Mouse (Mus musculus): ENCODE measurements around the gene Dusp10.

Dusp10 gene

GRCm38 (mm10) chr1:184030070-184030802 is 17.1 kb downstream of the Dusp10 start:
- DNase-seq (ENCODE audit: low read depth, low spot score), result no peak

- DNase-seq (ENCODE audit: low read depth, low spot score), result no peak
Observed at GRCm38 (mm10) chr1:184032682-184033389, 19.7 kb downstream of the Dusp10 start.

GRCm38 (mm10) chr1:184033390-184034010 is 20.4 kb downstream of the Dusp10 start:
- peak; percentile 83 for DNase-seq (ENCODE audit: low read depth, low spot score)

GRCm38 (mm10) chr1:184034011-184034557 is 21.0 kb downstream of the Dusp10 start, which contains the start of gene 1700056E22Rik:
Gene 1700056E22Rik (minus strand): TSS chr1:184034301.
- DNase-seq (ENCODE audit: low read depth, low spot score), result peak; percentile 99

GRCm38 (mm10) chr1:184034741-184035181 is 21.7 kb downstream of the Dusp10 start:
- DNase-seq (ENCODE audit: low read depth, low spot score), result peak; percentile 67

GRCm38 (mm10) chr1:184035346-184035903 is 22.3 kb downstream of the Dusp10 start:
- DNase-seq (ENCODE audit: low read depth, low spot score), result peak; percentile 48

GRCm38 (mm10) chr1:184037802-184038201 is 24.7 kb downstream of the Dusp10 start:
- DNase-seq (ENCODE audit: low read depth, low spot score), result peak; percentile 56

- DNase-seq (ENCODE audit: low read depth, low spot score), result no peak
Observed at GRCm38 (mm10) chr1:184039301-184039700, 26.2 kb downstream of the Dusp10 start.

- no peak for DNase-seq (ENCODE audit: low read depth, low spot score)
Observed at GRCm38 (mm10) chr1:184040181-184040580, 27.1 kb downstream of the Dusp10 start.

GRCm38 (mm10) chr1:184040906-184041305 is 27.8 kb downstream of the Dusp10 start:
- DNase-seq (ENCODE audit: low read depth, low spot score), result no peak

GRCm38 (mm10) chr1:184041778-184042573 is 28.9 kb downstream of the Dusp10 start:
- peak; percentile 25 for DNase-seq (ENCODE audit: low read depth, low spot score)

- peak; percentile 64 for DNase-seq (ENCODE audit: low read depth, low spot score)
Observed at GRCm38 (mm10) chr1:184042745-184043144, 29.6 kb downstream of the Dusp10 start.

GRCm38 (mm10) chr1:184043391-184043790 is 30.3 kb downstream of the Dusp10 start:
- DNase-seq (ENCODE audit: low read depth, low spot score), result no peak

GRCm38 (mm10) chr1:184046070-184046677 is 33.1 kb downstream of the Dusp10 start:
- DNase-seq (ENCODE audit: low read depth, low spot score), result peak; percentile 61

GRCm38 (mm10) chr1:184047818-184048217 is 34.7 kb downstream of the Dusp10 start:
- peak; percentile 58 for DNase-seq (ENCODE audit: low read depth, low spot score)

- DNase-seq (ENCODE audit: low read depth, low spot score), result peak; percentile 79
Observed at GRCm38 (mm10) chr1:184048675-184049418, 35.7 kb downstream of the Dusp10 start.

GRCm38 (mm10) chr1:184051286-184051685 is 38.2 kb downstream of the Dusp10 start:
- DNase-seq (ENCODE audit: low read depth, low spot score), result no peak

- DNase-seq (ENCODE audit: low read depth, low spot score), result no peak
Observed at GRCm38 (mm10) chr1:184051824-184052223, 38.7 kb downstream of the Dusp10 start.

- peak; percentile 60 for DNase-seq (ENCODE audit: low read depth, low spot score)
Observed at GRCm38 (mm10) chr1:184052331-184052730, 39.2 kb downstream of the Dusp10 start.

GRCm38 (mm10) chr1:184053141-184053540 is 40.0 kb downstream of the Dusp10 start:
- DNase-seq (ENCODE audit: low read depth, low spot score), result no peak

All from CD4-positive, CD25-positive, alpha-beta regulatory T cell, adult 2 months (primary cell).